Mouse (Mus musculus): Measurements from ENCODE around the gene Itgb7. TPM values are rescaled to one million over a fixed set of nuclear protein-coding genes. Genes with fewer than 3 reads are reported as not detected.
"Not testable (repeated sequence)": the region's sequence is repeated elsewhere in the genome, so short reads cannot be mapped to it uniquely, and the experiment has no call there.

Gene Itgb7
- polyA plus RNA-seq, 1 experiment from 2014 or later, result 1.6 TPM

DNA sequence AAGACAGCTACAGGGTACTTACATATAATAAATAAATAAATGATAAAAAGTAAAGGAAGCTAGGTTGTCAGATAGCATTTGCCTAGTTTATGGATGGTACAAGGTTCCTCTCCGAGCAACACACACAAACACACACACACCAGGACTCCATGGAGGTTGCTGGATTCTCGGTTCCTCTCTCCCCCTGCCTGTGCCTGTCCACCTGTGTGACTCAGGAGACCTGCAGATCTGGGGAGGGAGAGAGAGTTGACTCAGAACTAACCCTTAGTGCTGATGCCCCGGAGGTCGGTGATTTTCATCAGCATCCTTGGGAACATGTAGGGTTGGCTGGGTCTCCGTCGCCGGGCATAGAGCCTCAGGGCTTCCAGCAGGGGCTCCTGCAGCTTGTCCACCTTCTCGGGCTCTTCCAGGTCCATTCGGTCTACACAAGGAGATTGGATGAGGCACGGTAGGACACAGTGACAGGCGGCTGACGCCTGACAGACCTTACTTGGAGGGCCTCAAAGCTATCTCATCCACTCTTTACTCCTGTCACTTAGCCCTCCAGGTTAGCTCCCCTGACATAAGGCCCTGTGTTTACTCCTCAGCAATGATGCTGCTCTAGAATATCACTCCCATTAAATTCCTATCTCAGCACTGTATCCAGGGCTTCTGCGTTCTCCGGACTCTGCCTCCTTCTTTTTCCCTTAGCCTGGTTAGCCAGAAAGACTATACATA lies 7.0 kb upstream of the Itgb7 start:
- Histone ChIP-seq H3K27ac (replicated peaks) (no peak overlapping the region), H3K4me3 (no peak overlapping the region), H3K36me3 (no peaks in the 10 kb centered on the region), H3K9me3 (no peaks in the 10 kb centered on the region), H3K9ac (replicated peaks) (no peak overlapping the region), H3K4me2 (replicated peaks) (no peak overlapping the region), H3K27me3 (peaks cover 37% of the 10 kb centered on the region), H3K4me1 (peaks cover 25% of the 10 kb centered on the region)
- no peak for ATAC-seq (ENCODE audit: low FRiP score, low read depth)
- WGBS, result 89% methylated on average over 14 of the region's 14 CpGs

DNA sequence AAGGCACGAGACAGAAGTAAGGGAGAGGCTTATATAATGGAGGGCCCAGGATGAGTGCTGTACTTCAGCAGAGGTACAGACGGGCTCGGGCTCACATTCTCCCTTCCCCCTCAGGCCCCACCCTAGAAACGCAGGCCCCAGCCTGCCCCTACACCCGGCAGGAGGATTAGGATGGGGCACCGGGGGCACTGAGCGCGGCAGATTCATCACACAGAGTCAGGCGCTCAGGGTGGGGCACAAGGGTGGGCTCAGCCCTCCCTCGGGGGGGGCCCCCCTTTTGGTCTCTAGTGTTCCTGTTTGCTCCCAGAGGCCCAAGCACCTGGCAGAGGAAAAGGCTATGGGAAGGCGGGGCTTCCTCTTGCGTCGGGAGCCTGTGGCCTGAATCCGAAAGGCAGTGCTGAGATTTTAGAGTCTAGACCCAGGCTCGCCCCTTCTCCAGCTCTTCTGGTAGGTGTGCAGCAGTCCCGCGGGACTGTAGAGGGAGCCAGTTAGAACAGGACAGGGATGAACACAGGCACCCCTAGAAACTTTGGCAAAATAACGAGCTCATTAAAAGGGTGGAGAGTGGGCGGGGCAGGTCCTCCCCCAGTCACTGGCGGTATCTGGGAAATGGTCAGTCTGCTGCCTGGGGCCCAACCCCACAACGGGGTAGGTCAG lies 3.8 kb upstream of the Itgb7 start:
- WGBS, result 20% methylated on average over 20 of the region's 21 CpGs
- Histone ChIP-seq H3K4me3 (0 out of 2 replicates have a peak overlapping the region, but pooled peaks have one; percentile 4), H3K27ac (replicated peaks) (no peak overlapping the region), H3K9ac (replicated peaks) (peak overlapping the region; percentile 35), H3K4me1 (peaks cover 15% of the 10 kb centered on the region), H3K4me2 (replicated peaks) (peak overlapping the region; percentile 40), H3K36me3 (no peaks in the 10 kb centered on the region), H3K9me3 (no peaks in the 10 kb centered on the region), H3K27me3 (peaks cover 12% of the 10 kb centered on the region)
- ATAC-seq (ENCODE audit: low FRiP score, low read depth), result peak; percentile 18; the same call in 1 of the 2 replicates

DNA sequence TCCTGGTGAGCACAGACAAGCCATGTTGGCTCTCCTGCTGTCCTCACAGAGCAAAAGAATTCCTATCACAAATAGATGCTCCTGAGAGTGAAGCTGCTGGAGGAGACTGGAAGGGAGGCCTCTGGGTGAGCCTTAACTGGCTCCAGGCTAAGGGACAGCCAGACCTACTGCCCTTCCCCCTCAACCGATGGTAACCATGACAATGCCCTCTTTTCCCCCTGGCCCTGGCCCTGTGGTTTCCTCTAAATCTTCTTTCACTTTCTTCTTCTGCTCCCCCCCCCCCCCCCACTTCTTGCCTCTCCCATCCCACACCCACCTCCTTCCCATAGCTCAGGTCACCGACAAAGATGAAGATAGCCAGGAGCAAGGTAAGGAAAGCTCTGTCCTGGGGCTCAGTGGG lies 2.2 kb upstream of the Itgb7 start:
- H3K27ac ChIP-seq (replicated peaks), result no peak overlapping the region
- H3K9me3 ChIP-seq, result no peaks in the 10 kb centered on the region
- H3K4me1 ChIP-seq, result peaks cover 15% of the 10 kb centered on the region
- WGBS, result 21% methylated on average over 2 of the region's 2 CpGs
- no peak overlapping the region for H3K4me3 ChIP-seq
- no peak for ATAC-seq (ENCODE audit: low FRiP score, low read depth)
- no peaks in the 10 kb centered on the region for H3K36me3 ChIP-seq
- H3K27me3 ChIP-seq, result peaks cover 10% of the 10 kb centered on the region
- no peak overlapping the region for H3K4me2 ChIP-seq (replicated peaks)
- H3K9ac ChIP-seq (replicated peaks), result no peak overlapping the region

DNA sequence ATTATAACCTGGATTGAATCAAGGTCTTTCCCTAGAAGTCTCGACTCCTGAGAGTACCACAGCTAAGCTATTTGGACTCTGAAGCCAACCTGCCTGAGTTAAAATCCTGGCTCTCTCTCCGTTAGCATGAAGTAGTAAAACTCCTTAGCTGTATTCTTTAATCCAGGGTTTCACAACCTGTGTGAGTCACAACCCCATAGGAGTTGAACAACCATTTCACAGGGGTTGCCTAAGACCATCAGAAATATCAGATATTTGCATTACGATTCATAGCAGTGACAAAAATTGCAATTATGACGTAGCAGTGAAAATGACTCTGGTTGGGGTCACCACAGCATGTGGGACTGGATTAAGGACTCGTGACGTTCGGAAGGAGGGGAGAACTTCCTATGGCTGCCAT lies 1.0 kb upstream of the Itgb7 start:
- peaks cover 10% of the 10 kb centered on the region; the same call in 1 of the 2 replicates for H3K27me3 ChIP-seq
- WGBS, result 87% methylated on average over 7 of the region's 7 CpGs
- H3K4me1 ChIP-seq, result peaks cover 15% of the 10 kb centered on the region
- no peak overlapping the region for H3K27ac ChIP-seq (replicated peaks)
- H3K9ac ChIP-seq (replicated peaks), result no peak overlapping the region
- no peaks in the 10 kb centered on the region for H3K36me3 ChIP-seq
- no peak overlapping the region for H3K4me2 ChIP-seq (replicated peaks)
- H3K4me3 ChIP-seq, result no peak overlapping the region
- ATAC-seq (ENCODE audit: low FRiP score, low read depth), result no peak
- H3K9me3 ChIP-seq, result no peaks in the 10 kb centered on the region

DNA sequence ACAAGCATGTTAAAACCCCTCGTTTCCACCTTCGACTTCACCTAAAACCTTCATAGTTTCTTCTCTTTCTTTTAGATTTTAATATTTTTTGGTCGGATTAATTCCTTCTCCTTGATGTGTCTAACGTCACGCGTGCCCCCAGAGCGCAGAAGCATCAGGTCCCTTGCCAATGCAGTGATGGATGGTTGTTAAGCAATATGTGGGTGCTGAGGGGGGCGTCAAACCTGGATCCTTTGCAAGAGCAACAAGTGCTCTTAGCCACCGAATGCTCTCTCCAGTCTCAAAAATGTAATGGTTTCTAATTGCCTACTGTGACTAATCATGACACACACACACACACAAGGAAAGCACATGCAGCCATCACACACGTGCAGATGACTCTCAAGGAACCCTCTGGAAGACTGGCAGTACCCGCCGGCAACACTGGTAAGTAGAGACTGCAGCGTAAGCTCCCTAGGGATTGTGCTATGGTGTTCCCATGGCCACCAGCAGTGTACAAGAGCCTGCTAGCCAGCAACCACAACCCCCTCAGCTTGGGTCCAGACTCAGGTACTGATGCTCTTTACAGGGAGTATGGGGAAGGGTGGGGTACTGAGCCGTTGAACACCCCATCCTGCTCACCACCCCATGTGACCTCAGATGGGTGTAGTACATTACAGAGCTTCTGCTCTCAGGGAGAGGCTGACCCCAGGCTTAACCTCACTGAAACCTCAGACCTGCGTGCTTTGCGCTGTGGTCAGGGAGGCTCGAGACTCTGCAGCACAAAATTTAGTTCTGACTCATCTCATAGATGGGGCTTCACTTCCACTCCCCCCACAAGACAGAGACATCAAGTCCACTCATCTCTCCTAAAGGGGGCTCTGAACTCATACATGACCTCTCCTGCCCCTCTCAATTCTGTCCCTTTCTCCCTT lies 1.1 kb downstream of the Itgb7 start:
- Histone ChIP-seq H3K4me1 (peaks cover 12% of the 10 kb centered on the region), H3K4me2 (replicated peaks) (no peak overlapping the region), H3K27me3 (peaks cover 12% of the 10 kb centered on the region; the same call in 1 of the 2 replicates), H3K4me3 (no peak overlapping the region), H3K27ac (replicated peaks) (no peak overlapping the region), H3K9ac (replicated peaks) (no peak overlapping the region), H3K36me3 (no peaks in the 10 kb centered on the region), H3K9me3 (no peaks in the 10 kb centered on the region)
- 84% methylated on average over 17 of the region's 17 CpGs for WGBS
- ATAC-seq (ENCODE audit: low FRiP score, low read depth), result no peak

DNA sequence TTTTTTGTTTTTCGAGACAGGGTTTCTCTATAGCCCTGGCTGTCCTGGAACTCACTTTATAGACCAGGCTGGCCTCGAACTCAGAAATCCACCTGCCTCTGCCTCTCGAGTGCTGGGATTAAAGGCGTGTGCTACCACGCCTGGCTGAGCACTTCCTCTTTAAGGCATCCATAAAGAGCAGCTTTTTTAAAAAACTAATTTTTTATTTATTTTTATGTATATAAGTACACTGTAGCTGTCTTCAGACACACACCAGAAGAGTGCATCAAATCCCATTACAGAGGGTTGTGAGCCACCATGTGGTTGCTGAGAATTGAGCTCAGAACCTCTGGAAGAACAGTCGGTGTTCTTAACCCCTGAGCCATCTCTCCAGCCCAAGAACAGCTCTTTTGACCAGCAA lies 6.1 kb downstream of the Itgb7 start:
- 72% methylated on average over 6 of the region's 6 CpGs for WGBS
- not testable (repeated sequence) for H3K9ac ChIP-seq (replicated peaks); H3K4me3 ChIP-seq; ATAC-seq (ENCODE audit: low FRiP score, low read depth); H3K36me3 ChIP-seq; H3K9me3 ChIP-seq; H3K4me1 ChIP-seq; H3K4me2 ChIP-seq (replicated peaks); H3K27ac ChIP-seq (replicated peaks)
- H3K27me3 ChIP-seq, result peaks cover 40% of the 10 kb centered on the region

DNA sequence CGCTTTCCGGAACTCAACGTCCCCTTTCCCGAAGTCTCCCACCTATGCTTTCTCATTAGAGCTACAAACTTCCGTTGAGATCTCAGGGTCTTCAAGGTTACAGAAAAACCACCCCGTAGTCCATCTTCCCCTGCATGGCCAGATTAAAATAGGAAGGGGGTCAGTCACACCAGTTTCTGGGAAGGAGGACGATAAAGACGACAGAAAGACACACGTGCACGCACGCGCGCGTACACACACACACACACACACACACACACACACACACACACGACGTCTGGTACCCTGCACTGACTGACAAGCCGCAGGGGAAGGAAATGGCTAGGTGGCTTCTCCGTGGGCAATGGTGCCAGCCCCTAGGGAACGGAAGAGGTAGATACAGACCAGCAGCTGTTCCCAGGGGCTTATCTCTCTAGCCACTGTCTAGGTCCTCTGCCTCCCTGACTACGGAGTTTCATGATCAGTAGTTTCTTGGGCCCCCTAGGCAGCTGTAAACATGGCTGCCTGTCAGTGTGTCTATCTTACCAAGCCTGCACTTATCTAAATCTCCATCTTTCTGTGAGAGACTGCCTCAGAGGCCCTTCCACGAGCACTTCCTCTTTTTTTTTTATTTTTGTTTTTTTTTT lies 6.6 kb downstream of the Itgb7 start:
- WGBS, result 20% methylated on average over 21 of the region's 21 CpGs
- no peak for ATAC-seq (ENCODE audit: low FRiP score, low read depth)
- Histone ChIP-seq H3K36me3 (no peaks in the 10 kb centered on the region), H3K4me1 (peaks cover 4% of the 10 kb centered on the region; the same call in 1 of the 2 replicates), H3K4me2 (replicated peaks) (peak overlapping the region; percentile 72), H3K9me3 (no peaks in the 10 kb centered on the region), H3K27me3 (peaks cover 40% of the 10 kb centered on the region), H3K9ac (replicated peaks) (no peak overlapping the region), H3K4me3 (peak overlapping the region; percentile 41), H3K27ac (replicated peaks) (no peak overlapping the region)

DNA sequence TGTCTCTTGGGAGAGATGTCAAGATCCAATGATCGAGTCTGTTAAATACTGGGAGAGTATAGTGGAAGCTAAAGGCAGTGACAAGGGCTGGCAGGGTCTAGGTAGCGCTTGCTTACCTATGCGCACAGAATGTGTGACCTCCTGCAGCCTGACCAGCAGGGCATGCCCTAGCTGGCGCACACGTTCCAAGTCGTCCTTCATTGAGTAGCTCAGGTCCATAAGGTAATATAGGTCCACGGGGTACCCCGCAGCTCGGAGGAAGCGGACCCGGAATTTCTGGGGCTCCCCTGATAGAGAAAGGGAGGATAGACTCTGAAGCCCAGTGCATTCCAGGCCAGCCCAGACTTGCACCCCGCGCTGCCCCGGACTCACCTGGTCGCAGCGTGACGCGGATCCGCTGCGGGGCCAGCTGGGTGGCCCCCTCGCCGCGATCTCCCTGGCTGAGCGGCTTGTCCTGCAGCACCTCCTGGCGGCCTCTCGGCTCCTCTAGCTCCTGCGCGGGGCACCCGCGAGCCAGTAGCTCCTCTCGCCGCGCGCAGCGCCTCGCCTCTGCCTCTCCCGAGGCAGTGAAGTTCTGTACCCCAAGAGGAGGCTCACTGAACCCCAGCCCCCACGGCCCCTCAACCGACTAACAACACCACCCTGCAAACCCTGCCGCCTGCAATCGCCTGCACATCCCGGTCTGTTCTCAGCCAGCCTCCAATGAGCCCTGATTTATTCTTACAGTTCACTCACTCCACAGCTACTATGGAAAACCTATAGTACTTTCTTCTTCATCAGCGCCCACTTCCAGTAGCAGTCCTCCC lies 7.4 kb downstream of the Itgb7 start:
- Histone ChIP-seq H3K9me3 (no peaks in the 10 kb centered on the region), H3K9ac (replicated peaks) (peak overlapping the region; percentile 54), H3K36me3 (no peaks in the 10 kb centered on the region), H3K27me3 (peaks cover 40% of the 10 kb centered on the region), H3K4me3 (peak overlapping the region; percentile 41), H3K4me1 (peaks cover 4% of the 10 kb centered on the region; the same call in 1 of the 2 replicates), H3K27ac (replicated peaks) (no peak overlapping the region), H3K4me2 (replicated peaks) (peak overlapping the region; percentile 72)
- WGBS, result 3% methylated on average over 39 of the region's 43 CpGs
- ATAC-seq (ENCODE audit: low FRiP score, low read depth), result peak; percentile 65; the same call in 1 of the 2 replicates

DNA sequence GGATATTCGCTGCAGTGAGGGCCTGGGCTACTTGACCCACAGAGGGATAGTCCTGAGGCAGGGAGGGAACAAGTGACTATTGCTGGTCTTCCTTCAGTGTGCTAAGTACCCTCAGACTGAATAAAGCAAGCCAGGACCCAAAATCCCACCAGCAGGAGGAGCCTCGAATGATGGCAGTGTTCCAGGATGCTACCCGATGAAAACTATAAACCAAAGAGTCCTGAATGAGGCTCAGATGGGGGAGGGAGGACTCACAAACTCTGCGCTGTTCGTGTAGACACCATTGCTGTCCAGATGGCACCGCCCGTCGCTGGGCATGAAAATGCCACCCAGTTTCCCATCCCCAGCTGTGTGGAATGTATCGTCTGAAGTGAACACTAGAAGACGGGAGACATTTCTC lies 9.4 kb downstream of the Itgb7 start:
- Histone ChIP-seq H3K4me1 (peaks cover 4% of the 10 kb centered on the region; the same call in 1 of the 2 replicates), H3K4me3 (no peak overlapping the region), H3K9me3 (no peaks in the 10 kb centered on the region), H3K36me3 (0 out of 2 replicates have a peak, but pooled peaks cover 4% of the 10 kb centered on the region), H3K4me2 (replicated peaks) (no peak overlapping the region), H3K27me3 (peaks cover 40% of the 10 kb centered on the region), H3K27ac (replicated peaks) (no peak overlapping the region), H3K9ac (replicated peaks) (no peak overlapping the region)
- 76% methylated on average over 10 of the region's 10 CpGs for WGBS
- ATAC-seq (ENCODE audit: low FRiP score, low read depth), result no peak

DNA sequence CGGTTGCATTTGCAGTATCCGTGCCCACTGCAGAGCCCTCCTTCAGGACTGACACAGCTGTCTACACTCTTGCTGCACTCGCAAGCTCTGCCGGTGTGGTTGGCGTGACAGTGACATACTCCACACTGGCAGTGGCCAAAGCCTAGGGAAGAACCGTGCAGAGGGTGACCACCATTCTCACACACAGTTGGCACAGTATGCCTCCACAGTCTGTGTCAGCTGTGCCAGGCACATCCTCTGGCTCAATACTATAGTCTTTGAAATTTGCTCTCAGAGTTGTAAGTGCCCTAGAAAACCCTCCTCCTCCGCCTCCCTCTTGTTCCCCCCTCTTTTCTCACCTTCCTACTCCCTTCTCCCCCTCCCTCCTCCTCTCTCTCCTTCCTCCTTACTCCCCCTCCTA lies 14.4 kb downstream of the Itgb7 start:
- Histone ChIP-seq H3K4me3 (no peak overlapping the region), H3K9ac (replicated peaks) (no peak overlapping the region), H3K27ac (replicated peaks) (no peak overlapping the region), H3K4me2 (replicated peaks) (no peak overlapping the region), H3K4me1 (no peaks in the 10 kb centered on the region), H3K36me3 (peaks cover 45% of the 10 kb centered on the region), H3K9me3 (no peaks in the 10 kb centered on the region), H3K27me3 (peaks cover 5% of the 10 kb centered on the region; the same call in 1 of the 2 replicates)
- no peak for ATAC-seq (ENCODE audit: low FRiP score, low read depth)
- 92% methylated on average over 7 of the region's 7 CpGs for WGBS
